Comparison of ENCODE assay signal across 14 mouse cellular contexts in genomic region chr1:80030224-80030623, GRCm38 (mm10).
DNase-seq lines count a peak whose midpoint lies in the region; ATAC-seq lines count a peak whose summit lies in the region.
"Had no signal": no experiment of that assay in that cellular context is flagged by ENCODE, and none has a peak within 500 bp of the region (broad histone marks: within the 10 kb centered on the region; RNA-seq: fewer than 3 reads in every experiment).

No protein-coding gene starts in this region.

- H3K9me3 ChIP-seq in heart, embryonic 11.5 days (replicated peaks; ENCODE audit: control insufficient read depth, low read length): no peaks in the 10 kb centered on the region
- no peaks in the 10 kb centered on the region for H3K9me3 ChIP-seq in liver, embryonic 12.5 days (replicated peaks)
- H3K9me3 ChIP-seq: heart, embryonic 15.5 days; limb, embryonic 10.5 days; neural tube, embryonic 13.5 days had no signal

- ATAC-seq in heart, embryonic 11.5 days (replicated peaks; ENCODE audit: insufficient number of reproducible peaks, low FRiP score, low TSS enrichment): peak; percentile 98
- peak; percentile 99 for ATAC-seq in liver, embryonic 12.5 days

- no peaks in the 10 kb centered on the region for H3K27me3 ChIP-seq in heart, embryonic 11.5 days (ENCODE audit: control insufficient read depth, insufficient read depth, low read length)
- H3K27me3 ChIP-seq in liver, embryonic 12.5 days (replicated peaks): no peaks in the 10 kb centered on the region
- H3K27me3 ChIP-seq: heart, embryonic 15.5 days; neural tube, embryonic 13.5 days had no signal

- no peaks in the 10 kb centered on the region for H3K36me3 ChIP-seq in heart, embryonic 11.5 days (ENCODE audit: control insufficient read depth, insufficient read depth, low read length)
- H3K36me3 ChIP-seq in liver, embryonic 12.5 days: no peaks in the 10 kb centered on the region
- H3K36me3 ChIP-seq: heart, embryonic 15.5 days; limb, embryonic 10.5 days; neural tube, embryonic 13.5 days had no signal

- DNase-seq in heart, adult 8-10 months (ENCODE audit: low spot score): no peak
- peak; percentile 36 for DNase-seq in spleen, adult 12 weeks (ENCODE audit: low spot score)
- no peak for DNase-seq in spleen, adult 18-20 months
- no peak for DNase-seq in cerebellum, postnatal 25 days
- DNase-seq in embryo, embryonic 10 days (ENCODE audit: low spot score): no peak
- no peak for DNase-seq in layer of hippocampus, postnatal 10 days (ENCODE audit: low spot score in 2 of 2)
- DNase-seq: cerebellum, adult 2 months; kidney, adult 18-20 months; lung, postnatal 4 days had no signal

- no peak overlapping the region for H3K4me3 ChIP-seq in heart, embryonic 11.5 days (ENCODE audit: low read depth, low read length)
- peak overlapping the region; percentile 26 for H3K4me3 ChIP-seq in liver, embryonic 12.5 days
- H3K4me3 ChIP-seq: heart, embryonic 15.5 days; limb, embryonic 10.5 days; neural tube, embryonic 13.5 days had no signal

- peak overlapping the region; percentile 12; the same call in 1 of the 2 replicates for H3K27ac ChIP-seq in heart, embryonic 11.5 days (ENCODE audit: low read depth, low read length)
- H3K27ac ChIP-seq in liver, embryonic 12.5 days: peak overlapping the region; percentile 94
- H3K27ac ChIP-seq: limb, embryonic 10.5 days had no signal

- 29% methylated on average over 3 of the region's 3 CpGs for WGBS in heart, embryonic 11.5 days (ENCODE audit: insufficient replicate concordance)
- 8% methylated on average over 3 of the region's 3 CpGs for WGBS in liver, embryonic 12.5 days (ENCODE audit: insufficient replicate concordance)

- no peak overlapping the region for H3K9ac ChIP-seq in heart, embryonic 11.5 days (ENCODE audit: low read depth, low read length)
- H3K9ac ChIP-seq in liver, embryonic 12.5 days: peak overlapping the region; percentile 56
- H3K9ac ChIP-seq: heart, embryonic 15.5 days; neural tube, embryonic 13.5 days had no signal

- H3K4me1 ChIP-seq in heart, embryonic 11.5 days (ENCODE audit: control insufficient read depth, insufficient read depth, low read length): peaks cover 11% of the 10 kb centered on the region; the same call in 1 of the 2 replicates
- H3K4me1 ChIP-seq in liver, embryonic 12.5 days: peaks cover 54% of the 10 kb centered on the region

- peak overlapping the region; percentile 24; the same call in 1 of the 2 replicates for H3K4me2 ChIP-seq in heart, embryonic 11.5 days
- H3K4me2 ChIP-seq in liver, embryonic 12.5 days: peak overlapping the region; percentile 72
- H3K4me2 ChIP-seq: heart, embryonic 15.5 days; neural tube, embryonic 13.5 days had no signal
